Comparison of ENCODE assay signal across 11 mouse cellular contexts in genomic region chr1:37740161-37740802, GRCm38 (mm10). TPM values are rescaled to one million over a fixed set of nuclear protein-coding genes. Genes with fewer than 3 reads are reported as not detected.
"Had no signal": no experiment of that assay in that cellular context is flagged by ENCODE, and none has a peak within 500 bp of the region (broad histone marks: within the 10 kb centered on the region; RNA-seq: fewer than 3 reads in every experiment).

No protein-coding gene starts in this region.

- H3K4me2 ChIP-seq: intestine, embryonic 15.5 days; limb, embryonic 12.5 days; lung, embryonic 15.5 days; neural tube, embryonic 15.5 days had no signal

- H3K36me3 ChIP-seq: intestine, embryonic 15.5 days; limb, embryonic 12.5 days; lung, embryonic 15.5 days; neural tube, embryonic 15.5 days had no signal

- DNase-seq: kidney, adult 2 months; midbrain, embryonic 14.5 days; thymus, postnatal 4 days had no signal

- H3K4me1 ChIP-seq: intestine, embryonic 15.5 days; limb, embryonic 12.5 days; lung, embryonic 15.5 days had no signal

- H3K9me3 ChIP-seq: intestine, embryonic 15.5 days; limb, embryonic 12.5 days; lung, embryonic 15.5 days; neural tube, embryonic 15.5 days had no signal

- H3K27me3 ChIP-seq: intestine, embryonic 15.5 days; limb, embryonic 12.5 days; lung, embryonic 15.5 days; neural tube, embryonic 15.5 days had no signal

- H3K4me3 ChIP-seq: intestine, embryonic 15.5 days; layer of hippocampus, adult 2 months; limb, embryonic 12.5 days; lung, embryonic 15.5 days; myocyte; neural tube, embryonic 15.5 days had no signal

- ATAC-seq: intestine, embryonic 15.5 days had no signal

- H3K27ac ChIP-seq: intestine, embryonic 15.5 days; layer of hippocampus, adult 2 months; limb, embryonic 12.5 days; lung, embryonic 15.5 days; macrophage; neural tube, embryonic 15.5 days; stomach, postnatal 0 days had no signal

- H3K9ac ChIP-seq: intestine, embryonic 15.5 days; limb, embryonic 12.5 days; lung, embryonic 15.5 days; neural tube, embryonic 15.5 days had no signal

RNA-seq across cellular contexts. Expression of gene 2010300C02Rik, which starts 20.4 kb away (rescaled TPM):
- polyA plus RNA-seq: macrophage, myocyte had no signal
